Mouse (Mus musculus): ENCODE measurements at regions not wholly inside any gene's neighbourhood (a gene's known extent, or its start where the extent isn't known, plus 50 kb on each side); places are given as distances from the start of the nearest gene placed in this dataset.

DNA sequence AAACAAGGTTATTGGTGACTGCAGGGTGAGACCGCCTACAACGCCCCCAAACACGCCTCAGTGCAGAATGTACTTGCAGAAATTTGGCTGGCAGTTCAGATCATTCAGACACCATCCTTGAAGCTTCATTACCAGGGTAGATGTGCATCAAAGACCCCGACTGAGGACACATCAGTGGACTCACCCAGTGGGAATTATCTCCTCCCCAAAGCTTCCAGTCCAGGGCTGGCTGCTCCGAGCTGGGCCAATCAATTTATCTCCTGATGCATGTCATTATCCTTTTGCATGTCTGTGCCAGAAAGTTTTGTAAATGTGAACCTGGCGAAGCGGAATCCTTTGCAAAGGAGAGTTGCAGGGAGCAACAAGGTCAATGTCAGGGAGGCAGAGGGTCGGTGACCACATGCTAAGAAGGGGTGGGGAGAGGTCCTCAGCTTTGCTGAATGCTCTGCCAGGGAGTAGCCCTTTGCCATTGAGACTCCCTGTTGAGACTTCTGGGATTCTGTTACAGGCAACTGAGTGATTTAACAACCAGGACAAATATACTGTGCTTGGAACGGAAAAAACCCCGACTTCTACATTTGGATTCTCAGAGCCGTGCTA lies 79.5 kb downstream of the Ackr3 start:
- TF ChIP-seq CTCF (IDR thresholded peaks at IDR 0.05; ENCODE audit: control insufficient read depth, insufficient read depth, insufficient read length) (no peak), USF1 (IDR thresholded peaks at IDR 0.05; ENCODE audit: low read depth) (no peak), MAX (IDR thresholded peaks at IDR 0.05) (no peak), MYOG (IDR thresholded peaks at IDR 0.05; ENCODE audit: control insufficient read depth, extremely low read depth, insufficient read length) (no peak), CEBPB (IDR thresholded peaks at IDR 0.05; ENCODE audit: low read depth) (no peak), MYOD1 (IDR thresholded peaks at IDR 0.05; ENCODE audit: control insufficient read depth, insufficient read length, low read depth) (no peak), FOSL1 (IDR thresholded peaks at IDR 0.05; ENCODE audit: insufficient read depth, low read length, poor library complexity, severe bottlenecking) (no peak)
